Comparison of ENCODE assay signal across 26 mouse cellular contexts in genomic region chr3:151307975-151308374, GRCm38 (mm10).
"Had no signal": no experiment of that assay in that cellular context is flagged by ENCODE, and none has a peak within 500 bp of the region (broad histone marks: within the 10 kb centered on the region; RNA-seq: fewer than 3 reads in every experiment).

No protein-coding gene starts in this region.

- DNase-seq: gastrocnemius, adult 2 months; gastrocnemius, postnatal 10 days; gastrocnemius, postnatal 25 days; heart, adult 18-20 months; heart, postnatal 10 days; heart, postnatal 36 days; kidney, adult 11 months; kidney, adult 2 months; kidney, adult 9 months; kidney, postnatal 14 days; kidney, postnatal 36 days; layer of hippocampus, adult 9-11 months; layer of hippocampus, postnatal 36 days; left cerebral cortex, postnatal 4 days had no signal

- H3K36me3 ChIP-seq: heart, embryonic 10.5 days; heart, embryonic 12.5 days; hindbrain, embryonic 10.5 days; hindbrain, embryonic 13.5 days; hindbrain, embryonic 15.5 days; kidney, embryonic 15.5 days; limb, embryonic 13.5 days; limb, embryonic 15.5 days; liver, embryonic 12.5 days had no signal

- H3K9me3 ChIP-seq: heart, embryonic 10.5 days; heart, embryonic 12.5 days; hindbrain, embryonic 10.5 days; hindbrain, embryonic 13.5 days; hindbrain, embryonic 15.5 days; kidney, embryonic 15.5 days; limb, embryonic 13.5 days; limb, embryonic 15.5 days; liver, embryonic 12.5 days had no signal

- H3K4me2 ChIP-seq: heart, embryonic 12.5 days; hindbrain, embryonic 13.5 days; hindbrain, embryonic 15.5 days; kidney, embryonic 15.5 days; limb, embryonic 13.5 days; limb, embryonic 15.5 days; liver, embryonic 12.5 days had no signal

- H3K4me3 ChIP-seq: gastrocnemius, adult 2 months; heart, embryonic 10.5 days; heart, embryonic 12.5 days; hindbrain, embryonic 10.5 days; hindbrain, embryonic 13.5 days; hindbrain, embryonic 15.5 days; kidney, embryonic 15.5 days; limb, embryonic 13.5 days; limb, embryonic 15.5 days; liver, embryonic 12.5 days had no signal

- ATAC-seq: hindbrain, postnatal 0 days; intestine, embryonic 16.5 days; liver, embryonic 12.5 days had no signal

- H3K9ac ChIP-seq: heart, embryonic 12.5 days; hindbrain, embryonic 13.5 days; hindbrain, embryonic 15.5 days; kidney, embryonic 15.5 days; limb, embryonic 13.5 days; limb, embryonic 15.5 days; liver, embryonic 12.5 days had no signal

- H3K27me3 ChIP-seq: heart, embryonic 12.5 days; hindbrain, embryonic 13.5 days; hindbrain, embryonic 15.5 days; kidney, embryonic 15.5 days; limb, embryonic 13.5 days; limb, embryonic 15.5 days; liver, embryonic 12.5 days had no signal

- H3K27ac ChIP-seq: gastrocnemius, adult 2 months; heart, embryonic 10.5 days; hindbrain, embryonic 10.5 days; hindbrain, embryonic 13.5 days; hindbrain, embryonic 15.5 days; hindbrain, postnatal 0 days; kidney, embryonic 15.5 days; kidney, postnatal 0 days; limb, embryonic 13.5 days; limb, embryonic 15.5 days; liver, embryonic 12.5 days had no signal

- H3K4me1 ChIP-seq: heart, embryonic 10.5 days; heart, embryonic 12.5 days; hindbrain, embryonic 10.5 days; hindbrain, embryonic 13.5 days; hindbrain, embryonic 15.5 days; kidney, embryonic 15.5 days; limb, embryonic 13.5 days; limb, embryonic 15.5 days; liver, embryonic 12.5 days had no signal
